Mouse (Mus musculus): Measurements from ENCODE around the gene Csf1.

Gene Csf1

DNA sequence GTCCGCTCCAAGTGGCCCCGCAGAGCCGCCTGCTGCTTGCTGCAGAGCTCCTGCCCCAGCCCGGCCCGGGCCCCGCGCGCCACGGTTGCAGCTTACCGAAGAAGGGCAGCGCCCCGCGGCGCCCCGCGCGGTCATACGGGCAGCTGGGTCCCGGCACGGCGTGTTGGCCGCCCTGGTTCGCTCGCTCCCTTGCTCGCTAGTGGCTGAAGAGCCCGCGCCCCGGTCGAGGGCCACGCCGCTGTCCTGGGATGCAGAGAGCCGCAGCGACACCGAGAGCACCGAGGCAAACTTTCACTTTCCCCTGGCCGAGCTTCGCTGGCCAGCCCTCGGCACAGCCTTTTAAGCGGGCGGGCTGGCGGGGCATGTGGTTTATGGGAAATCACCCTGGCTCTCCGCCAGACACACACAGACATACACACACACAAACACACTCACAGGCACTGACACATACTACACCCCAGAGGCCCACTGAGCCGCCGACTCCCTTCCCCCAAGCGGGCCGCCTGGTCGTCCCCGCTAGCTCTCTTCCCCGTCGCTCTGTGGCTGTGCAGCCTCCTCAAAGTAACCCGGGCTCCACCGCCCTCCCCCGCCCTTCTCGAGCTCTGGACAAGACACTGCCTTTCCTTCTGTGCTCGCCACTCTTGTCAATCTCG, at the start of gene Csf1:
Gene Csf1 (minus strand): TSS at position 541 of the 653 bp plus-strand sequence.
- peak; percentile 90 for DNase-seq

DNA sequence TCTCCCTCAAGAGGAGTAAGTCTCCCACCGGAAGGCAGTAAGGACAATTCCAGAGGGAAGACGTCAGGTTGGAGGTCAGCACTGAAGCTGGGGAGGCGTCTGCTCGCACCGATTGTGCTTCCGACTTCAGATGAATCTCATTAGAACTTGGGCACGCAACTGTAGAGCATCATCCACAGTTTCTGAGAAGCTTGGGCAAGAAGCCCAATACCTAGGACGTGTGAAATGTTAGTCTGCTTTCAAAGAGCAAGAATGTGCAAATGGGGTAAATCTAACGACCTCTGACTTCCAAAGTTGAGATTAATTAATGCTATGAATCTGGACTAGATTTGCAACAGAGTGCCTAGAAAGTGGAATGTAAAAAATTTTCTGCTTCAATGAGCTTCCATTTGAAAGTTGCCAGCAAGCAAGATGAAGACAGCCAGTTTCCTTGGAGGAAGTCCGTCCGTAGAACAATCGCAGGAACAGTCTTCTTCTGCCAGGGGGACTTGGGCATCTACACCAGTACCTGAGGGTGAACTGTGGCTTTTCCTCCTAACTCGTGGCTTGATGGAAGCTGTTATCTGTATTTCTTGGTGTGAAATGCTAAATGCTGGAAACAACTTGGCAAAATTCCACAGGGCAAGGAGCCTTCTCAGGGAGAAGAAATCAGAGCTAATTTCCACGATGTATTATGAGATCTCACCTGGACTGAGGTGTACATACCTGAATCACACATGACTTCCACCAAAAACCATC, 47.9 kb upstream of the Csf1 start:
- peak; percentile 58 for DNase-seq

DNA sequence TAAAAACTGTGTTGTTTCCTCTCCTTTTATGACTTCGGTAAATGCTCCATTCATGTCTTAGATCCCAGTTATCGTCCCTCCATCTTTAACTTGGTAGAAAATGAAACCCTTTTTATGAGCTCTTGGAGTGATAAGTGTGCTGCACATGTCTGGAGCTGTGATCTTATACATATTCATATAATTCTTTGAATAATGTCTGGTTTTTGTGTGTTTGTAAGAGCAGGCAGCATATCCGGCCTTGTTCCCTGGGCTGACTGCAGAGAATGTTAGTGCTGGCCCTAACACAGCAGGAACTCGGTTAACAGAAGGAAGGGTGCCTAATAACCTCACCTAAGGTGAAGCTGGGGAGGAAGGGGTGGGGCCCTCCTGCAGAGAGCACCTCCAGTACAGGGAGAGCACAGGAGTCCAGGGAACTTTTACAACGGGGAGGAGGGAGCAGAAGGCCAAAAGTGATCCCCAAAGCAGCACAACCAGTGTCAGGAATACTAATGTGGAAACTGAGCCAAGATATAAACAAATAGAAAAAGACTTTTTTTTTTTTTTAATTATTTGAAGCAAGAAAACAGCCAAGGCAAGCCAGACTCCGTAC, 47.2 kb upstream of the Csf1 start:
- DNase-seq: no peak

DNA sequence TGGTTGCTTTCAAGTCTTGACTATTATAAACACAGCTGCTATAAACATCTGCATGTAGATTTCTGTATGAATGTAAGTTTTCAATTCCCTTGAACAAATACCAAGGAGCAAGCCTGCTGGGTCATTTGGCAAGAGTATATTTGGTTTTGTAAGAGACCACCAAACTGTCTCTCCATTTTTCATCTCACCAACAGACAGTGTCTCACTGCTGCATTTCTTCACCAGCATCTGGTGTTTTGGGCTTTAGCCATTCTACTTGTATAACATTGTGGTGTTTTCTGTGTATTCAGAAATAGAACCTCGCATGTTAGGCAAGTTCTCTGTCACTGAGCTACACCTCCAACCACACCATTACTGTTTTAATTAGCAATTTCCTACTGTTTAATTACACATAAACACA, 46.6 kb upstream of the Csf1 start:
- DNase-seq: no peak

DNA sequence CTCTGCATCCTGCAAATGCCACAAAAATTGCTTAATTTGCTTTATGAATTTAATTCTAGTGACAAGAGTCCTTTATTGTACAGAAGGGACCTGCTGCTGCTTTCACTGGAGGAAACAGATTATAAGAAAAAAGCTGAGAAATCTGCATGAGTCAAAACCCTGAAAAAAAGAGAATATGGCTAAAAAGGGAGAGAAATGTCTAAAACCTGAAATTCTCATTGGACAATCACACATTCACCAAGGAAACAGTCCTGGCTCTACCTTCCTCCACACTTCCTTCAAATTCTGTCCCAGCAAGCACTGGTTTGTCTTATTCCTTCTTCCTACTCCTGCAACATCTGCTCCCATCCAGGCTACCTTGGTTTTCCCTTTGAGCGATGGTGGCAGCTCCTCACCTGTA, 44.5 kb upstream of the Csf1 start:
- no peak for DNase-seq

DNA sequence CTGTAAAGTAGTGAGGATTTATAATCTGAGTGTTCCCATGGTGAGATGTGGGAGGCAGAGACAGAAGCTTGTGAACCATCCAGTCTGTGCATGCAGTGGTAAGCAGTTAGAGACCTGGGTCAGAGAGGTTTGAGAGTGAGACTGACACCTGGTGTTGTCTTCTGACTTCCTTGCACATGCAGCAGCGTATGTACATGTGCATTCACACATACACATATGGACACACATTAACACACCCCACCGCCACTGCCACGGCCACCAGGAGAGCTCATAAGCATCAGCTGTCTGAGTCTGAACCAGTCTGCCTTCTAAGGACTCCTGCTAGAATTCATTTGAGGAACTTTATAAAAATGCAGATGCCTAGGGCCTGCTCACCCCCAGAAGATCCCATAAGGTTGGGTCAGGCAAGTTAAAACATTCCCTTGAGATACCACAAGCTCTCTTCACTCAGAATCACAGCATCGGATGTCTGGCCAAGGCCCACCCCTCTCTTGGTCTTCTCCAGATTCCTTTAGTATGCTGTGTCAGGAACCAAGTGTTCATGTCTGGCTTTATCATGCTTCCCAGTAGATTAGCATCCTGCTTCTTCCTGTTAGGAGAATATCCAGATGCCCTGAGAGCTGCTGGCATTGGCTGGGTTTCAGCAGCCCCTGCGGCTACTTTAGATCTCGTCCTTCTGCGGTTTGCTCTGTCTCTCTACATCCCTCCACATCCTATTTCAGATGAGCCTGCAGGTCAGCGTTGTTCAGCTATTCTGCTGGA, 42.1 kb upstream of the Csf1 start:
- no peak for DNase-seq

DNA sequence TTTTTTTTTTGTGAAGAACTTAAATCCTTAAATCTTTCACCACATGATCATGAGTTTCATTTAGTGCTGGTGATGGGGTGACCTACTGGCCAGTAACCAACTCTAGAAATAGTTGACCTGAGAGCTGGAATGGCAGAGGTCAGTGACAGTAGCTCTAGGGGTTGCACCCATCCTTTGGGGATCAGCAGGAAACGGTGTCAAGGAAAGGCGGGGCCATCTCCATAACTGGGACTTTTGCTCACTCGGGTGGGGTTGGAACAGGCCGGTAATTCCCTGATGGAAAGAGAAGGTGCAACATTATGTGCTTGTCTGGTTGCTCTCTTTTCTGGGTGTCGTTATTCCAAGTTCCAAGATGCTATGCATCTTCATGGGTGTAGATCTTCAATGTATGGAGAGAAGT, 38.7 kb upstream of the Csf1 start:
- no peak for DNase-seq

DNA sequence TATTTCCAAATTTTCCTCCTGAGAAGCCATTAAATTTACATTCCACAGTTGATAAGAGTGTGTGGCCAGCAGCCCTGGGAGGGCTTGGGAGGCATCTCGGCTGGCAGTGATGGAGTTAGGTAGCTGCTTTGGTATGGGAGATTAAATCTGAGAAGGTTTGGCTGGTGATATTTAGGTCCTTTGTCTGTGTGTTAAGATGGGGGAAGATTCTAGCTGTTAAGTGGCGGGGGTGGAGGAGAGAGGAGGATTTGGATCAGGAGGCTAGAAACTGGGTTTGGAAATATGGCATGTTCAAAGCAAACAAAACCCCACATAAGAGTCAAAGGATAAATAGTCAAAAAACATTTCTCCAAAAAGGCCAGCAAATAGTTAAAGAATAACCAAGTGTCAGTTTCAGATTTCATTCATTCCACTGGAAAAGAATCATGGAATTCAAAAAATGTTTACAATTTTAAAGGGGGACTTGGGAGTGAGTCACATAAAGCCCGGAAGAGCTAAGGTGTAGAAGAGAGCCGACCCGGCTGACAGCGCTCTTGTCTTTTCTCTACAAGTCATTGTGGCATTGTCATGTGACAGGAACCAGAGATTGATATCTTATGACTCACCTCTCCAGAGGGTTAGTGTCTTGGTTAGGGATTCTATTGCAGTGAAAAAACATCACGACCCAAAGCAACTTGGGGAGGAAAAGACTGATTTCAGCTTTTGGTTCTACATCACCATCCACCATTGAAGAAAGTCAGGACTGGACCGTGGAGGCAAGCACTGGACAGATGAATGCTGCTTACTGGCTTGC, 36.1 kb upstream of the Csf1 start:
- DNase-seq: no peak

DNA sequence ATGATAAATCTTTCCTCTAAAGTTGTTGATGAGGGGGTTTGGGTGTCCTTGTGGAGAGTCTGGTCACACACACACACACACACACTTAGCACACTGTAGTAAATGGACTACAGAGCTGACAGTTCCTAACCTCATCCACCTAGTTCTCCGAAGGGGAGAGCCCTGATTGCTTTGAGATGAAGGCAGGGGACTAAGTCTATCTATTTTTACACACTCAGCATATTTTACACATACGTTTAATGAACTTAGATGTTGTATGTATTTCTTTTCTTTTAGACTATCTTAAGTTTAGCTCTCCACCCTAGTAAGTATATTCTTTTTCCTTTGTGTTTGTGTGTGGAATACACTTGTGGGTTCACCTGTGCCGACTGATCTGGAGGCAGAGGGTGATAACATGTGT, 34.6 kb upstream of the Csf1 start:
- no peak for DNase-seq

DNA sequence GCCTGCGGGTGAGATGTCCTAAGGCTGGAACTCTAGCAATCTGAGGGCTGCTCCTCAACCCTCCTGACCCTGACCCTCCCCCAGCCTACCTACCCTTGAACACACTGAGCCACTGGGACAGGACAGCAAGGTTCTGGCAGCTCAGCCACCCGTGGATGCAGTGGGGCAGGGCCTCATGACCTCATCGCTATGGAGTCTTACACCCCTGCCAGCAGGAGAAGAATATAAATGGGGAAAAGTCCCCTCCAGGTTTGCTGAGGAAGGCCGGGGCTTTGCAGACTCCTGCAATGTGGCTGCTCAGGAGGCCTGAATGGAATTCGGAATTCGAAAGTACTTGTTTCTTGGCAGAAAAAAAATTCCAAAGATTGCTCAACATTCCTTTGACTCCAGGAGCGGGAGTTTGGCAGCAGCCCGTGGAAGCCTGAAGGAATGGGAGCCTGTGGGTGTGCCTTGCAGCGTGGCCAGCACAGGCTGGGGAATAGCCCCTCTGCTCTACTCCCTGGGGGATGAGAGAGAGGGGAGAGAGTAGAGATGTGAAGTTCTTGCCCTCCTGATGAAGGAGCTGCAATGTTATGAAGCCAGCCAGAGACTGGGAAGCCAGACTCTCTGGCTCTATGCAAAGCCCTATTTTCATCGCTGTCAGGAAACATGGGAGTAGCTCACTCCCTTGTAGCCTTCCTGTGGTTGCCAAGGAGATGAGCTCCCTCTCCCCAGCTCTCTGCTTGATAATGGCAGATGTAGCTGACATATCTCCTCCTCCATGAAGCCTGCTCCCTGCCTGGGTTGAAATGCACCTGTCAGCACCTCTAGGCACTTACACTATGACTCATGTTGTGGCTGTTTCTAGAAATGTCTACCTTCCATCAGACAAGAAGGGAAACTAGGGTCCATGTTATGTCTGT, 33.3 kb upstream of the Csf1 start:
- DNase-seq: peak; percentile 52

DNA sequence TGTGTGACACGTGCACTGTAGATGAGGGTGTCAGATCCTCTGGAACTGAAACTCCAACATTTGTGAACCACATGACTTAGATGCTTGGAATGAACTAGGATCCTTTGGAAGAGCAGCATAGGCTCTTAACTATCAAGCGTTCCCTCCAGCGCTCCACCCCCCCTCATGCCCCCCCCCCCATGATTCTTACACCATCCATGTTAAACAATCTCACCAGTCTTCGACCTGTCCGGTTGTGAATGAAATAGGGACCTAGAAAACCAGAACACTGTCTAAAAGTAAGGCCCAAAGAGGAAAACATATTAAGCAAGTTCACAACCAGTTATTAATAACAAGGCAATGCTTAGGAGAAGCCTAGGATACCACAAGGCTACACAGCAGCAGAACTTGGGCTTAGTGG, 32.5 kb upstream of the Csf1 start:
- no peak for DNase-seq

DNA sequence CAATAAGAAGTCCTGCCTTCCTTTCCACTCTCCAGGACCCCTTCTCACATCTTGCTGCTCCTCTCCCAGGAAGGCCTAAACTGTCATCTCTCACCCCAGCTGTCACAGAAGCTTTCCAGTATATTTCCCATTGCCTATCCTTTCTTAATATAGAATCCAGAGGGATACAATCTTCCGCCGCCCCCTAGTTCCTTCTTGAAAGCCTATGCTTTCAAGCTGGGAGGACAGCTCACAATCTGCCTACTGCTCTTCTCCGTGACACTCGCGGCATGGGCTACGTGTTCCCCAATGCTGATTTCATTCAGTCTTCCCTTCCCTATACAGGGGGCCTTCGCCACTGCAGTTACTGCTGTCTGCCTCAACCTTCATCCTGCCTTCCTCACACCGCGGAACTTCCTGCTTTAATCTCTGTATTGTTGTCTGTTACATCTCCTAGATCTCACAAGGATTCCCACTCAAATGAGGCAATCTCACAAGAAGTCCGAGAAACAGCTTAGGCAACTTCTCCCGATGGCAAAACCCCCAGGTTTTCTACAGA, 30.6 kb upstream of the Csf1 start:
- no peak for DNase-seq

DNA sequence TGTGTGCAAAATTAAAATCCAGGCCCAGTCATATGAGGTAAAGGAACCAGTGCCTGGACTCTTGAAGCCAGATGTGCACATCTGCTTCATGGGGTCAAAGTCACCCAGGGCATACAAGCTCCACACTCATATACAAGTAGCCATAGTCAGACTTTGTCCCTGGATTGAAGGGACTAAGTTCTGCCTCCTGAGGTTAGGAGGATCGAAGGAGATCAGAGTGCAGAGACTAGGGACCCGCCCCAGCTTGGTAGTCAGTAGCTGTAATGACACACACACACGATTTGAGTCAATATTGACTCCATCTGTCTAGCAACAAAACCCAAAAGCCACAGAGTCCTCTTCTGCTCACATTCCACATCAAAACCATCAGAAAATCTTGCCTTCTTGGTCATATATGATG, 30.0 kb upstream of the Csf1 start:
- DNase-seq: no peak

DNA sequence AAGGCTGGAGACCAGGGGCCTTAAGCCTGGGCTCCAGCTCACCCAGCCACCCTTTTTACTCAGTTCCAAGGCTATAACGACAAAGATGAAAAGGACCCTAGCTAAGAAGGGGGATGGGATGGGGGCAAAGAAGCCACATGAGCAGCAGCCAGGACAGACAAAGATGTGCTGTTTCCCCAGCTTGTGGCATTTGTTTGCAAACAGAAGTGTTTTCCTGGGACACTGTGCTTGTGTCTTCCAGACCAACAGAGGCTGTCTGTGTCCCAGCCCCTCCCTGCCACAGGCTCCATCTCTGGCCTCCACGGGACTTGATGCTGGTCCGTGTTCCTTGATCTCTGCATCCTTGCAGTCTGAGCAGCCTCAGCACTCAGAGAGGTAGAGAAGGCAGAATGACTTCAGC, 28.6 kb upstream of the Csf1 start:
- no peak for DNase-seq

DNA sequence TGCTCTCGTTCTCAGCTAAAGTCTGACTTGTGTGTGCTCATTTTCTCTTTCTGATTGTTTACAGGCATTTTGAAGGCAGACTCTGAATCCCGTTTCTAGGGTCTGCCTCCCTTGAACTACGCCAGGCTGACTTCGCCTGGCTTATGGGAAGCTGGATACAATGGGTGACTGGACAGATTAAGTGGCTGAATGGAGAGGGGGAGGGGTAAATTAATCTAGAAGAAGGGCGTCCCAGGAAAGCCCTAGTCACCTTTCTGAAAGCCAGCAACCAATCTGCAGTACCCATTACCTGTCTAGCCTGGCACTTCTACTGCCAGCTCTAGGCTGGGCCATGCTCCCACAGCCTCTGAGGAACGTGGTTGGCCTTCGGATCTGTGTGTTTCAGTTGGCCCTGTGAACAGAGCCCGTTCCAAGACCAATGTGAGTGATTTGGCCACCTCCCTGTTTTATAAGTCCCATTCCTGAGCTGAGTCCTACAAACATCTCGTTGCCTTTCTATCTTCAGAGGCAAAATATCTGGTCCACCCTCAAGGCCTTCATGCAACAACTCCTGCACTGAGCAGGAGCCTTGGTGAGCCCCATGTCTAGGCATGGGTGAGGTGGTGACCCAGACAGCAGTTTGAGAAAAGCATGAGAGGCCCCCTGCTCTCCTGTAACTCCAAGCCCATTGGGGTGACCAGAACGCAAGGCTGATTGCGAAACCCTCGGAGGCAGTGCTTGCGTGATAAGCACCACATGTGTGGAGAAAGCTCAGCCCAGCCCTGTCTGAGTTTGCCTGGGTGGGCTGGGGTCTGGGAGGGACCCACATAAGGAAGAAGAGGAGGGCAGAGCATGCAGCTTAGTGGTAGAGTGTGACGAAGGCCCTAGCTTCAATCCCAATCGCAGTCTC, 27.6 kb upstream of the Csf1 start:
- peak; percentile 53 for DNase-seq

DNA sequence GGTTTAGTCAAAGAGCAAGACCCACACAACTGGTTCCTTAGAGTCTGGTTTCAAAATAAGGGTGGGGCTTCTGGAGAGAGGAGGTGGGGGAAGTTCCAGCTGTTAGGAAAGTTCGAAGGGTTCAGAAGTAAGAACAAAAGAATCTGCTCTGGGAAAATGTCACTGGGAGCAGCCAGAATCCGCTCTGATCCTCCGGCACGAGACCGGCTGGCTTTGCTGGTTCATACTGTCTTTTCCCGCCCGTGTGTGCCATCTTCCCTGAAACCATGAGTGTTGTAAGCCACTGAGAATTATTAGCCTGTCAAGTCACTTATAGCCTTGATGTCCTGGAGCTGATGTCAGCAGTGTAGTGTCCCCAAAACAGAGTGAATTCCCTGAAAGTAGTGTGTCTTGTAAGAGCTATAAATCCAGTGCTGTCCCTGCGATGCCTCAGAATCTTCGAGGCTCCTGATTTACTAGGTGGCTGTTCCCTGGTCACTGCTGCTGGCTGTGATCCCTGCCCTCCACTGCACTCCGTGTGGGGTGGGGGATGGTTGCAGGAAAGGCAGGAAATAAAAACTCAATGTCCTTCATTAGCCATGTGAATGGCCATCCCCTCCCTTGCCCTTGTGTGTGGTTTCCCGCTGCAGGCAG, 26.8 kb upstream of the Csf1 start:
- peak; percentile 26 for DNase-seq

DNA sequence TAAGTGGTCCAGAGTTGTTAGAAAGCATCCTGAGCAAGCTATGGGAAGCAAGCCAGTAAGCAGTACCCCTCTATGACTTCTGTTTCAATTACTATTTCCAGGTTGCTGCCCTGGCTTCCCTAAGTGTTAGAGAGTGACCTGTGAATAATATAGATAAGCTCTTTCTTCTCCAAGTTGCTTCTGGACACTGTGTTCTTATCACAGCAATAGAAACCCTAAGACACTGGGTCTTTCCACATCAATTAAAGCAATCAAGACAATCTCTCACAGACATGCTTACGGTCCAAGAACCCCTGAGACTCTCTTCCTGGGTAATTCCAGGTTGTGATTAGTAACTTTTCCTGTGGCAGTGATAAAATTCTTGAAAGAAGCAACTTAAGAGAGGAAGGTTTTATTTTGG, 26.1 kb upstream of the Csf1 start:
- no peak for DNase-seq

DNA sequence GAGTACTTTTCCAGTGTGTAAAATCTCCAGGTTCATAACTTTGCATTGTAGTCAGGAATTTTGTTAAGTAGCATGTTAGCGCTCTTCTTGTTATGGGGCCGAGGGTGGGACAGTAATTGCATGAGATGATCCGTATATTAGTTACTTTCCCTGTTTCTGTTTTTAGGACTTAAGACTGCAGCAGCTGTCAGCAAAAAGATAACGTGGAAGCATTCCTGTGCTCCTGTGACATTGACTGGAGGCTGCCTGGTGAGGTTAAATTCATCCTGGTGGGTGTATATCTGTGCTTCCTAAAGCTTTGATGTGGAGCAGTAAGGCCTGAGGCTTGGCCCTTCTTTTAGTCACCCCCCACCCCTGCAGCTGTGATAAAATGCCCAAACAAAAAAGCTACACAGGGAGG, 25.3 kb upstream of the Csf1 start:
- DNase-seq: no peak

DNA sequence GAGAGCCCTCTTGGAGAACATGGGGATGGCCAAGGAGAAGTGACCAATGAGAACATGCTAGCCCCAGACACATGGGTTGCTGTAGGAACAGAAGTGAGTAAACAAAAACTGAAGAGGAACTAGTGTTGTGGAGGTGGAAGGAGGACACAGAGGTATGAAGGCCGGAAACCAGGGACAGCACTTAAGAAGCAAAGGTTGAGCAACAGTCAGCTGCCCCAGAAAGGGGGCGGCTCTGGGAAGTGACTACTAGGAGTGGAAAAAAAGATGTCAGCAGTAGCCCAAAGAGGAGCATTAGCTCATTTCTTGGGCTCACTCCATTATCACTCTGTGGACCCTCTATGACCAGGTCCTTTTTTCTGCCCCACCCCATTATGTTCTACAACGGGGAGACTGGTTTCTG, 23.0 kb upstream of the Csf1 start:
- DNase-seq: no peak

DNA sequence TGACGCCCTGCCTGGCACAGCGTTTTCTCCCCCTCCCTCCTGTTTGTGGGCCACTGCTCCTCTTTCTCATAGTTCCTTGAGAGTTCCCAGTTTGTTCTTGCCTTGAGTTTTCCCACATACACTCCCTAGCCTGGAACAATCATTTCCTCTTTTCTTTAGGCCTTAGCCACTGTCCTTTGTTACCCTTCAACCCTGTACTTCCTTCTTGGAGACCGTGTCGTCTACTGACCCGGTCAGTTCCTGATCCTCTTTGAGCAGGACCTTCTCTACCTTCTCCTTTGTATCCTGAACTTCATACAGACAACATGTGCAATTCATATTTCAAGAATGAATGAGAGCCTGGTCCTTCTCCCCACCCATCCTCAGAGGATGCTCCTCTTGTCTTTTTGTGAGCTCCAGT, 21.0 kb upstream of the Csf1 start:
- no peak for DNase-seq

Measured in retina, postnatal 1 day (tissue).